Mouse (Mus musculus) ES-E14 (cell line): ENCODE measurements around the gene Prkcb.

Experiments used
- HCFC1 ChIP-seq: IDR thresholded peaks from 2 replicates; pipeline ENCODE4 v1.6.1; 2012; ENCODE audit warnings: low read length, inconsistent platforms, borderline replicate concordance; ENCODE audit not compliant: insufficient read depth
- MAFK ChIP-seq: IDR thresholded peaks from 2 replicates; pipeline ENCODE4 v1.6.1; 2014; ENCODE audit warnings: mild to moderate bottlenecking, low read depth, low read length, inconsistent platforms; ENCODE audit not compliant: insufficient read depth

GRCm38 (mm10) chr7:122528646-122529045, 240.1 kb downstream of the Prkcb start:
- TF ChIP-seq HCFC1 (no peak), MAFK (no peak)
